Mouse (Mus musculus) 3134 (cell line): ENCODE measurements around the gene Stx8.

Source experiments
- DNase-seq: peaks from one replicate; pipeline ENCODE4 v3.0.0-alpha.2; 2011; ENCODE audit warnings: low spot score; ENCODE audit not compliant: insufficient read length; ENCODE audit errors: extremely low read depth

The Stx8 gene

GRCm38 (mm10) chr11:68214496-68215205 lies 248.7 kb downstream of the Stx8 start:
- DNase-seq, result no peak

DNA sequence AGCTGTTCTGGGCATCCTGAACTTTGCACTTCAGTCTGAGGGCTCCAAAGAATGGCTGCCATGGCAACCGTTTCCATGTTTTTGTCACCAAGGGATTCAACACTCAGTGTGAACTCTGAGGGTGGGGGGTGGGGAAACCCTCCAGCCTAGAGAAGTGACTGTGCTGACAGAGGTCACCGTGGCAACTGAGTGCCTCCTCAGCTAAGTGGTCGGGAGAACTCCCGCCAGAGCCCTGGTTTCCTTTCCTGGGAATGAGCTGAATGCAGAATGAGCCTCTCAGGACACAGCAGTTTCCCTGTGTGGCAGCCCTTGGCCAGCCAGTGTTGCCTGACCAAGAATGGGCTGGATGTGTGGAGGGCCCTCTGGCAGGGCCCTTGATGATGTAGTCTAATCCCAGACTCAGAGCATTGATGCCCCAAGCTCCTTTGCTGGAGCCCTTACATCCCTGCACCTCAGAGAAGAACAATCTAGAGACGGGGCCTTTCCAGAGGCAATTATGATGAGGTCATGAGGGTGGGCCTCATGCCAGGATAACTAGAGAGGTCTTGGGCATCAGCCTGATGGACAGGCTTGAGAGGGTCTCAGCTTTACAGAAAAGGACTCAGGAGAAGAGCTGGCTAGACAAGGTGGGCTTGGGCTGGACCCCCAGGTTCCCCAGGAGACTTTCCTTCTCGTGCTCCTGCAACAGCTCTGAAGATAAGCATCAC lies 249.4 kb downstream of the Stx8 start:
- no peak for DNase-seq

GRCm38 (mm10) chr11:68216041-68216440 lies 250.0 kb downstream of the Stx8 start:
- no peak for DNase-seq

DNA sequence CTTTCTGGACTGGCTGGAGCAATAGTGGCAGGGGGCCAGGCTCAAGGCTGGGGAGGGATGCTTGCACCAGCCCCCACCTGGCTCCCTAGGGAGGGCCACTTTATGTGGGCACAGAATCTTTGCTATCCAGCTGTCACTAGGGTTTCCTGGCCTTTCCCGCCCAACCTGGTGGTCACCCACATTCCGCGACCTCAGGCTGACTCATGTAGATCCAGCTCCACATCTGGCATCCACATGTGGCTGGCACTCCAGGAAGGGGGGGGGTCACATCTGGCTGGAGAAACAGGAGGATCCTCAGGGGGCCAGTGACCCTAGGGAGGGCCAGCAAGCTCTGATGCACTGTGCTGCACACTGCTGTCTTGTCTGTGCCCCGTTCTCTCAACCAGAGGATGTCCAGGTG lies 254.7 kb downstream of the Stx8 start:
- DNase-seq, result peak; percentile 84

GRCm38 (mm10) chr11:68222209-68222608 lies 256.2 kb downstream of the Stx8 start:
- peak; percentile 50 for DNase-seq

- DNase-seq, result no peak
These were observed 257.1 kb downstream of the Stx8 start for GRCm38 (mm10) chr11:68223143-68223542.

GRCm38 (mm10) chr11:68226654-68227057 lies 260.7 kb downstream of the Stx8 start:
- DNase-seq, result no peak

DNA sequence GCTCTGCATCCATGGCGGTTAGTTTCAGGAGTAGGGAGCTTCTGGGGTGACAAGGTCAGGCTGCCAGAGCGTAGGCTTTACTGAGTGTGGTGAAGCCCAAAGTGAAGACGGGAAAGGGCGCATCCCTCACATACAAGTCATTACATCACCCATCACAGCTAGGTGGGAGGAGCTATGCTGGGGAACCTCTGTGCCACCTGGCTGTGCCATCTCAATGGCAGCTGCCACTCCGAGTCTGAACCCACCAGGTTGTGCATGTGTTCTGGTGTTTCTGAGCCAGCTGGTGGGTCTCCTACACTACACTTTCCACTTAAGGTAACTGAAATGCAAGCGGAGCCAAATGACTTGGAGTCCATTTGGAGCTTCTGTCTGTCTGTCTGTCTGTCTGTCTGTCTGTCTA lies 261.8 kb downstream of the Stx8 start:
- DNase-seq, result no peak

DNA sequence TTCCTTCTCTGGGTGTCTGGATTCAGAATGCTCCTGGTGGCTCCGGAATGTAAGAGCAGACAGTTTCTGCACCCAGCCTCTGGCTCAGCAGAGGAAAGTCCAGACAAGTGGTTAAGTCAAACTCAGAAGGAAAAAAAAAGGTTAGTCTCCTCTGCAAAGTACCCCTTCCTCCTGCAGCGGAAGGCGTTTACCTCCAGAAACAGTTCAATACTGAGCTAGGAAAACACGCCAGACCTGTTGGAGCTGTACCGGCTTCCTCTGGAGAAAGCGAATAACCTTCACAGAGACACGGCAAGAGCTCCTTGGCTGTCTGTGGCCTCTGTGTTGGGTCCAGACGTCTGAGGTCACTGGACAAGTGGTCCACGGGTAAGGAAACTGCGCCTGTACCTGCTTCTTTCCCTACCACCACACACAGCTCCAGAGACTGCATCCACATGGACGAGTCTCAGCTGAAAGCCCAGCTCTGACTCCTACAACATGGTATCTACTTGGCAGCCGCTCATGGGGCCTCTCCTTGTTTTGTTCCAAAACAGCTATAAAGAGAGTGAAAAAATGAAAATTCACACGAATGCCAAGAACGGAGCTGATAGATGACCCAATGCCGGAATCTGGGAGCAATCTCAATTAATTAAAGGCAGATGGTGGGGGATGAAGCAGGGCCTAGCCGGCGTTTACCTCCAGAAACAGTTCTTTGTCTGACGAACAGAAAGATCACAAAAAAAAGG lies 263.1 kb downstream of the Stx8 start:
- DNase-seq, result no peak

DNA sequence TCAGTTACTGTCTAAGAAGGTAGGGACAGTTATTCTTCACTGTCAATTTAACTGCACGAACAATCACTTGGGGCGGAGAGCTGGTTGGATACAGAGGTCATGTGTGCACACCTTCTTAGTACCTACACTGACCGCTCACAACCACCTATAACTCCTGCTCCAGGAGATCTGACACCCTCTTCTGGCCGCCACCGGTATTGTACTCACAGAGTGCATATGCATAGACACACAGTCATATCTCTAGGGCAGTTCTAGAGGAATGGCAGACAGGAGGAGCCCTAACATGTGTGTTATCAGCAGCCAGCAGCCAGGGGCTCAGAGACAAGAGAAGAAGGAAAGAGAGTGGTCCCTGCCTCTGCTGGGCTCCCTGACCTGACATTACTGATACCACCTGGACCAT lies 265.6 kb downstream of the Stx8 start:
- no peak for DNase-seq

GRCm38 (mm10) chr11:68233469-68233965 lies 267.5 kb downstream of the Stx8 start:
- no peak for DNase-seq

GRCm38 (mm10) chr11:68239756-68240155 lies 273.8 kb downstream of the Stx8 start:
- DNase-seq, result no peak

- no peak for DNase-seq
These were observed 278.4 kb downstream of the Stx8 start for GRCm38 (mm10) chr11:68244254-68244991.

GRCm38 (mm10) chr11:68244992-68245261 lies 278.9 kb downstream of the Stx8 start:
- DNase-seq, result no peak

DNA sequence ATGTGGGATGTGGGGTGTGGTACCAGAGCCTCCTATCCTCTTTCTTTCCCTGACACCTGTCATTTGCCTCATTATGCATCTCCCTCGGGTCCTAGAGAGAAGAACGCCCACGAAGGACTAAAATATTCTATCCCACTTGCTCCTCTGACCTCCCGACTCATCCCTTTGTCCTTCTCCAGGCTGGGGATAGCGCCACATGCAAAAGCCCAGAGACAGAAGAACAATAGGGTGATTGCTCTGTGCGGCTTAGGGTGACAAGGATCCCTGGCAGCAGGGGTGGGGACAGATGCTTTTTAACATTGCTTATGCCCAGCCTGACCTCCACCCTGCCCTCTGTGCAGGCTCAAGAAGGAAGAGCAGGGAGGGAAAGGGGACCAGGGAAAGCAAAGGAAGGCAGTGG lies 281.9 kb downstream of the Stx8 start:
- DNase-seq, result no peak

- DNase-seq, result no peak
These were observed 284.1 kb downstream of the Stx8 start for GRCm38 (mm10) chr11:68250106-68250505.

DNA sequence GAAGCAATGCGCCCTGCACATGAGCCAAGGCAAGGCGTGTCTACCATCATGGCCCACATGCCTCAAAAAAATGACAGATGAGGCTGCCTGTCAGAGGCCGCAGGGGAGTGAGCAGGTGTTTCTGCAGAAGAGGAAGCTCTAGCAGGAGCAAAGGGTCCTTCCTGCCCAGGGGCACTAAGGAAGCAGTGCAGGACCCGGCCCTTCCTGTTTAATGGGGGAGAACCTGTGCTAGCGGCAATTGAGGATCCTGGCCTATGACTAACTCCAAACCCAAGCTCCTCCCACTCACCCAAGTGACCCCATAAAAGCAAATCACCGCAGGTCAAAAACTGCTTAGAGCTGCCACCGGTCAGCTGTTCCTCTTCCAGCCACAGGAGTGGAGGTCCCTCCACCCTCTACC lies 287.5 kb downstream of the Stx8 start:
- DNase-seq, result no peak
